Mouse (Mus musculus): ENCODE results near the gene Gramd1a. TPM values are rescaled to one million over a fixed set of nuclear protein-coding genes. Genes with fewer than 3 reads are reported as not detected.

Gene Gramd1a
- polyA plus RNA-seq, 1 experiment, result 53.9 TPM

DNA sequence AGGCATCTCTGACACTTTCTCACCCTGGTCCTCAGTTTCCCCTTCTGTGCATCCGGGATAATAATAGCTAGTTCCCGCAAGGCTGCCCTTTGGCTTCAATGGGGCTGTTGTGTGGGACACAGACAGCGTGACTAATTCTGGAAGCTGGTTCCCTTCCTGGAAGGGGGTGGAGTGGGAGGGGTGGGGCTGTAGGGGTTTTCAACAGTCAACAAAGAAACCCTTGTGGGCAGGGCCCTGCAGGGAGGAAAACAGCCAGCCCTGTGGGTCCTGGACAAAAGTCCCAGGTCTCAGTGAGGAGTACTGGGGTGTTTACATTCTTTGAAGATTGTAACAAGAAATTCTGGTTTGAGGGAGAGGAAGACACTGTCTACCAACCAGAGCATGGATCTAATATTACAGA is 70.5 kb downstream of the Gramd1a start:
- Histone ChIP-seq H3K4me1 (ENCODE audit: control insufficient read depth, insufficient read depth, low read length) (no peaks in the 10 kb centered on the region), H3K27ac (ENCODE audit: insufficient read depth, low read length) (no peak overlapping the region), H3K4me3 (ENCODE audit: insufficient read depth, low read length) (no peak overlapping the region)
- TF ChIP-seq CTCF (IDR thresholded peaks at IDR 0.05; ENCODE audit: borderline replicate concordance, insufficient read depth, low read length), result no peak
- no peak for TF ChIP-seq POLR2A (IDR thresholded peaks at IDR 0.05; ENCODE audit: low read depth, low read length)

DNA sequence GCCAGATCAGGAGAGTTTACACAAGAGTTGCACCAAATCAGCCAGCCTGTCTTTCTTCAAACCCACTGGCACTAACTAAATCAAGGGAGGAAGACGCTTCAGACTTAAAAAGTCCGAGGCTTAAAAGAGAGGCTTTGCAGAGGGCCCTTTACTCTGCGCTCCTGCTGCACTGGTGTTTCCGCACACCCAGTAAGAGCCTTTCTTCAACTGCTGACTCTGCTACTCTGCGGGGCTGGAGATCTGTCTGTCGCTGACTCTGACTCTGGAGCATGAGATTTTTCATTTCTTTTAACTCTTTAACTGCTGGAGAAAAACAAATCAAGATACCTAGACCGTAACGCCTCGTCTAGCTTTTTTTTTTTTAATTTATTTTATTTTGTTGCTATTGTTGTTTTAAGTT is 71.6 kb downstream of the Gramd1a start:
- TF ChIP-seq CTCF (IDR thresholded peaks at IDR 0.05; ENCODE audit: borderline replicate concordance, insufficient read depth, low read length), result no peak
- no peak for TF ChIP-seq POLR2A (IDR thresholded peaks at IDR 0.05; ENCODE audit: low read depth, low read length)
- H3K4me1 ChIP-seq (ENCODE audit: control insufficient read depth, insufficient read depth, low read length), result no peaks in the 10 kb centered on the region
- H3K27ac ChIP-seq (ENCODE audit: insufficient read depth, low read length), result no peak overlapping the region
- H3K4me3 ChIP-seq (ENCODE audit: insufficient read depth, low read length), result no peak overlapping the region

DNA sequence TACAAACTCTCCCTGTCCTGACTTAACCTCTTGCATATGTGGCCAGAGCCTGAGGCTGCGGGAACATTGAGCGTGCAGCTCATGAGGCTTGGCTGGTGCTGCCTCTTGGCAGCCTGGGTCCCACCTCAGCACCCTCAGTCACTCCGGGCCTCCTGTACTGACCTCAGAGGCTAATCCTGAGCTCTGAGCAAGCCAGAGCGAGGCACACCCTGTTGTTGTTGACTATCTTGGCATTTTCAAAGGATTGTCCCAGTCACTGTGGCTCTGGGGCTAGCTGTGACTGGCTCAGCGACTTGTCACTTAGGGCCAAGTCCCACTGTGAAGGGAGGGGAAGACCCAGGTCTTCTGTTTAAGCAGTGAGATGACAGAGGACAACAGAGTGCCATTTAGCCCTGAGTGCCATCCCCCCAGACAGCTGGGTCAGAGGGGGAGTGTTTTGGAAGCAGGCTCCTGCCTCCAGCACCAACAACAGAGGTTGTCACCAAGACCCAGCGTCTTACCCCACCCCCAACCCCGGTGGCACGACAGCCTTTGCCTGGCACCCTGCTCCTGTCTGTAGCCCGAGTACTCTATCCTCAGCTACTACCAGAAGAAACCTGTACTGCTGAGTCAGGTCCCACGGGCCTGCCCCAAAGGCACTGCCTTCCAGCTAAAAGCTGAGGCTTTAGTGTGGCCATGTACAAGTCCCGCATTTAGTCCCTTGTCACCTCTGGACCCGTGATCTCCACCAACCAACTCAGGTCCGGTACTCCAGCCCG is 72.7 kb downstream of the Gramd1a start:
- TF ChIP-seq POLR2A (IDR thresholded peaks at IDR 0.05; ENCODE audit: low read depth, low read length) (no peak), CTCF (IDR thresholded peaks at IDR 0.05; ENCODE audit: borderline replicate concordance, insufficient read depth, low read length) (no peak)
- no peak overlapping the region for H3K27ac ChIP-seq (ENCODE audit: insufficient read depth, low read length)
- no peak overlapping the region for H3K4me3 ChIP-seq (ENCODE audit: insufficient read depth, low read length)
- no peaks in the 10 kb centered on the region for H3K4me1 ChIP-seq (ENCODE audit: control insufficient read depth, insufficient read depth, low read length)

DNA sequence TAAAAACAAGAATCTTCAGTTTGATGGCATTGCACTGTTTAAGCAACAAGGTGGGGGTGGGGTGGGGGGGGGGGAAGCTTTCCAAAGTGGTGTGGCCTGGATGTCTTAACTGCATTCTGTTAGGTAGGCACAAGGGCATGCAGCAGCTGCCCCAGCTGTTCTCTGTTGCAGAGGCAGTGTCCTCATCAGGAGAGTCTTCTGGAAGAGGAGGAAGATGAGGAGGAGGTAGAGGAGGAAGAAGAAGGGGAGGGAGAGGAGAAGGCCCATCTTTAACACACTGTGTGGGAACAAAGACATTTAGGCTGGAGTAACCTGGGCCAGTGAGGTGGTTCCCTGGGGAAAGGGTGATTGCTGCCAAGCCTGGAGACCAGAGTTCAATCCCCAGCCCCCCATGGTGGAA is 73.6 kb downstream of the Gramd1a start:
- H3K4me3 ChIP-seq (ENCODE audit: insufficient read depth, low read length), result no peak overlapping the region
- no peaks in the 10 kb centered on the region for H3K4me1 ChIP-seq (ENCODE audit: control insufficient read depth, insufficient read depth, low read length)
- TF ChIP-seq CTCF (IDR thresholded peaks at IDR 0.05; ENCODE audit: borderline replicate concordance, insufficient read depth, low read length) (no peak), POLR2A (IDR thresholded peaks at IDR 0.05; ENCODE audit: low read depth, low read length) (no peak)
- no peak overlapping the region for H3K27ac ChIP-seq (ENCODE audit: insufficient read depth, low read length)

DNA sequence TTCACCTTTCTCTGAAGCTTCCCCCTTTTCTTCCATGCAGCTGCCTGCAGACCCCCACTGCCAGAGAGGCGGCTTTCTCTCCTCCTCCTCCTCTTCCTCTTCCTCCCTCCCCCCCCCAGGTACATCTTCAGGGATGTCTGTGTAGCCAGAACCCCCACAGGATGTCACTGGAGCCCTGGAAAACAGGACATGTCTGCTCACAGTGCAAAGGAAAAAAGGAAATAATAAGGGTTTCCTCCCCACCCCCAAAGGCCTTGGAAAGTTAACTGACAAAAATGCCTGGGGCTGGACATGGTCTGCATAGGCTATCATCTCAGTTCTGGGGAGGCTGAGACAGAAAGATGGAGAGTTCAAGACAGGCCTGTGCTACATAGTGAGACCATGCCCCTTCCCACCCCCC is 74.6 kb downstream of the Gramd1a start:
- TF ChIP-seq POLR2A (IDR thresholded peaks at IDR 0.05; ENCODE audit: low read depth, low read length), result no peak
- no peak for TF ChIP-seq CTCF (IDR thresholded peaks at IDR 0.05; ENCODE audit: borderline replicate concordance, insufficient read depth, low read length)
- H3K4me1 ChIP-seq (ENCODE audit: control insufficient read depth, insufficient read depth, low read length), result no peaks in the 10 kb centered on the region
- no peak overlapping the region for H3K4me3 ChIP-seq (ENCODE audit: insufficient read depth, low read length)
- no peak overlapping the region for H3K27ac ChIP-seq (ENCODE audit: insufficient read depth, low read length)

DNA sequence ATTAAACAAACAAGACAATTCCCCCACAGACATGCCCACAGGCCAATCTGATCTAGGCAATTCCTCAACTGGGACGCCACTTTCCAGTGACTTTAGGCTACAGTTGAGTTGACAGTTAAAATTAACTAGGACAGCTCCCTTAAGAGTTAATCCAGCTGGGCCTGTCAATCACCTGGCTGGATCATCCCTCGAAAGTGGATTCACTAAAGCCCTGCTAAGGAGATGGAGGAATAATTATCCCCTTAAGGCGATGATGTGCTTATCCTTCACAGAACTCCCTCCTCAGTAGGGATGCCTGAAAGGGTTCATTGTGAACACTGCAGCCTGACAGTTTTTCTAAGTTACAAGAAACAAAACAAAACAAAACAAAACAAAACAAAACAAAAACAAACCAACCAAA is 75.1 kb downstream of the Gramd1a start:
- Histone ChIP-seq H3K4me1 (ENCODE audit: control insufficient read depth, insufficient read depth, low read length) (no peaks in the 10 kb centered on the region), H3K4me3 (ENCODE audit: insufficient read depth, low read length) (no peak overlapping the region), H3K27ac (ENCODE audit: insufficient read depth, low read length) (no peak overlapping the region)
- TF ChIP-seq POLR2A (IDR thresholded peaks at IDR 0.05; ENCODE audit: low read depth, low read length) (no peak), CTCF (IDR thresholded peaks at IDR 0.05; ENCODE audit: borderline replicate concordance, insufficient read depth, low read length) (no peak)

Other genes starting within 250 kb of the Gramd1a start
- not detected in 2 replicates for gene Mag, start 241.0 kb downstream of the Gramd1a start, polyA plus RNA-seq (2011; ENCODE audit: insufficient read length, low read depth, missing spikeins)
- not detected in 2 replicates for gene Hamp2, start 231.2 kb downstream of the Gramd1a start, polyA plus RNA-seq (2011; ENCODE audit: insufficient read length, low read depth, missing spikeins)
- not detected in 2 replicates for gene Hamp, start 211.9 kb downstream of the Gramd1a start, polyA plus RNA-seq (2011; ENCODE audit: insufficient read length, low read depth, missing spikeins)
- 55.5 and 61.1 TPM in 2 replicates for gene Usf2, start 199.1 kb downstream of the Gramd1a start, polyA plus RNA-seq (2011; ENCODE audit: insufficient read length, low read depth, missing spikeins)
- gene Lsr, start 182.4 kb downstream of the Gramd1a start, polyA plus RNA-seq (2011; ENCODE audit: insufficient read length, low read depth, missing spikeins), result not detected in 2 replicates
- gene Fam187b, start 182.1 kb downstream of the Gramd1a start, polyA plus RNA-seq (2011; ENCODE audit: insufficient read length, low read depth, missing spikeins), result not detected in 2 replicates
- 79.0 and 143 TPM in 2 replicates for gene Fxyd5, start 113.4 kb downstream of the Gramd1a start, polyA plus RNA-seq (2011; ENCODE audit: insufficient read length, low read depth, missing spikeins)
- gene Fxyd7, start 104.4 kb downstream of the Gramd1a start, polyA plus RNA-seq (2011; ENCODE audit: insufficient read length, low read depth, missing spikeins), result not detected in 2 replicates
- gene Fxyd1, start 98.7 kb downstream of the Gramd1a start, polyA plus RNA-seq (2011; ENCODE audit: insufficient read length, low read depth, missing spikeins), result 10.3 TPM in 1 of 2 replicates, not detected in the other
- gene Lgi4, start 96.6 kb downstream of the Gramd1a start, polyA plus RNA-seq (2011; ENCODE audit: insufficient read length, low read depth, missing spikeins), result 0.92 and 1.1 TPM in 2 replicates
- not detected in 2 replicates for gene Fxyd3, start 79.2 kb downstream of the Gramd1a start, polyA plus RNA-seq (2011; ENCODE audit: insufficient read length, low read depth, missing spikeins)
- gene Hpn, start 40.6 kb downstream of the Gramd1a start, polyA plus RNA-seq (2011; ENCODE audit: insufficient read length, low read depth, missing spikeins), result 0.60 and 0.90 TPM in 2 replicates
- 40.8 and 57.9 TPM in 2 replicates for gene Scn1b, start 28.9 kb downstream of the Gramd1a start, polyA plus RNA-seq (2011; ENCODE audit: insufficient read length, low read depth, missing spikeins)
- not detected in 2 replicates for gene Scgb2b2, start 134.6 kb upstream of the Gramd1a start, polyA plus RNA-seq (2011; ENCODE audit: insufficient read length, low read depth, missing spikeins)
- gene Scgb1b2, start 135.9 kb upstream of the Gramd1a start, polyA plus RNA-seq (2011; ENCODE audit: insufficient read length, low read depth, missing spikeins), result not detected in 2 replicates
- not detected in 2 replicates for gene Scgb2b3, start 206.2 kb upstream of the Gramd1a start, polyA plus RNA-seq (2011; ENCODE audit: insufficient read length, low read depth, missing spikeins)
- not detected in 2 replicates for gene Scgb1b3, start 219.7 kb upstream of the Gramd1a start, polyA plus RNA-seq (2011; ENCODE audit: insufficient read length, low read depth, missing spikeins)

Measured in embryonic fibroblast, embryonic 13.5 days (primary cell).